ENCODE assay signal across 8 mouse cellular contexts in genomic region chr1:160693094-160693447, GRCm38 (mm10).
A peak's percentile ranks its signal among the peaks of the same experiment; 100 is the strongest.
DNase-seq lines count a peak whose midpoint lies in the region; ATAC-seq and TF ChIP-seq lines count a peak whose summit lies in the region.

No protein-coding gene starts in this region.

- no peak for TF ChIP-seq CTCF in lung, adult 2 months (IDR thresholded peaks at IDR 0.05; ENCODE audit: insufficient read depth, low read length)

- TF ChIP-seq POLR2A in lung, adult 2 months (IDR thresholded peaks at IDR 0.05; ENCODE audit: borderline replicate concordance, extremely low read depth, low read depth, low read length), result no peak

- DNase-seq in limb, embryonic 10.5 days (ENCODE audit: low spot score), result no peak
- DNase-seq in cerebellum, postnatal 4 days (ENCODE audit: low spot score in 2 of 2), result peak; percentile 64 to 91
- peak; percentile 58 for DNase-seq in large intestine, adult 2 months (ENCODE audit: low read depth, low spot score)
- peak; percentile 81 for DNase-seq in lung, adult 2 months
- peak; percentile 89 for DNase-seq in right cerebral cortex, postnatal 4 days
- no peak for DNase-seq in retina, embryonic 14.5 days (ENCODE audit: low spot score)

- H3K4me1 ChIP-seq in limb, embryonic 13.5 days, result peaks cover 5% of the 10 kb centered on the region; the same call in 1 of the 2 replicates
- H3K4me1 ChIP-seq in limb, embryonic 10.5 days, result no peaks in the 10 kb centered on the region
- peaks cover 2 to 3% of the 10 kb centered on the region in 2 experiments; a peak in 1 of 4 replicates for H3K4me1 ChIP-seq in heart, embryonic 14.5 days (ENCODE audit: control insufficient read depth in 2 of 2, insufficient read depth in 2 of 2, low read length in 2 of 2)
- peaks cover 2% of the 10 kb centered on the region; the same call in 1 of the 2 replicates for H3K4me1 ChIP-seq in lung, adult 2 months (ENCODE audit: control insufficient read depth, insufficient read depth, low read length)

- peak; percentile 91 for ATAC-seq in limb, embryonic 13.5 days (ENCODE audit: low FRiP score, low read depth)
- ATAC-seq in heart, embryonic 14.5 days (ENCODE audit: insufficient number of reproducible peaks, insufficient read depth, low FRiP score, low read depth), result peak; percentile 94

- no peak overlapping the region for H3K4me3 ChIP-seq in limb, embryonic 13.5 days
- no peak overlapping the region for H3K4me3 ChIP-seq in limb, embryonic 10.5 days
- no peak overlapping the region for H3K4me3 ChIP-seq in heart, embryonic 14.5 days (ENCODE audit: control insufficient read depth in 1 of 2, insufficient read depth in 1 of 2, low read depth in 1 of 2, low read length in 2 of 2)
- no peak overlapping the region for H3K4me3 ChIP-seq in lung, adult 2 months (replicated peaks; ENCODE audit: extremely low read depth, low read depth, low read length)

- H3K9ac ChIP-seq in limb, embryonic 13.5 days, result no peak overlapping the region
- no peak overlapping the region for H3K9ac ChIP-seq in heart, embryonic 14.5 days (ENCODE audit: low read length)

- H3K27me3 ChIP-seq in limb, embryonic 13.5 days, result 0 out of 2 replicates have a peak, but pooled peaks cover 2% of the 10 kb centered on the region
- H3K27me3 ChIP-seq in limb, embryonic 10.5 days (ENCODE audit: low read depth, poor library complexity, severe bottlenecking), result no peaks in the 10 kb centered on the region
- H3K27me3 ChIP-seq in heart, embryonic 14.5 days (ENCODE audit: control insufficient read depth, insufficient read depth, low read length), result no peaks in the 10 kb centered on the region

- H3K27ac ChIP-seq in limb, embryonic 13.5 days, result no peak overlapping the region
- H3K27ac ChIP-seq in limb, embryonic 10.5 days, result no peak overlapping the region
- H3K27ac ChIP-seq in heart, embryonic 14.5 days (replicated peaks in 1 of 2; ENCODE audit: control insufficient read depth in 1 of 2, insufficient read depth in 1 of 2, low read depth in 2 of 2, low read length in 2 of 2), result peak overlapping the region; percentile 61 to 76; a peak in 3 of 4 replicates

- no peaks in the 10 kb centered on the region for H3K36me3 ChIP-seq in limb, embryonic 13.5 days
- no peaks in the 10 kb centered on the region for H3K36me3 ChIP-seq in limb, embryonic 10.5 days
- peaks cover 4% of the 10 kb centered on the region for H3K36me3 ChIP-seq in heart, embryonic 14.5 days (ENCODE audit: control insufficient read depth, insufficient read depth, low read length)

- no peaks in the 10 kb centered on the region for H3K9me3 ChIP-seq in limb, embryonic 13.5 days
- no peaks in the 10 kb centered on the region for H3K9me3 ChIP-seq in limb, embryonic 10.5 days (replicated peaks)
- no peaks in the 10 kb centered on the region for H3K9me3 ChIP-seq in heart, embryonic 14.5 days (ENCODE audit: control insufficient read depth, low read length)

- no peak overlapping the region for H3K4me2 ChIP-seq in limb, embryonic 13.5 days (replicated peaks)
- H3K4me2 ChIP-seq in heart, embryonic 14.5 days (ENCODE audit: low read length), result no peak overlapping the region

- 38% methylated on average over 1 of the region's 1 CpGs for WGBS in limb, embryonic 13.5 days
- WGBS in limb, embryonic 10.5 days, result 97% methylated on average over 1 of the region's 1 CpGs
- 23% methylated on average over 1 of the region's 1 CpGs for WGBS in heart, embryonic 14.5 days
- WGBS in large intestine, adult 2 months, result 9% methylated on average over 1 of the region's 1 CpGs
- 9% methylated on average over 1 of the region's 1 CpGs for WGBS in lung, adult 2 months

Comparison
In these comparisons a context has a peak if more than half of its experiments do, and no peak if none do; other contexts are left out.
1. H3K27ac ChIP-seq: peak in heart, embryonic 14.5 days (2 of 2); none in limb, embryonic 13.5 days (single experiment) and limb, embryonic 10.5 days (single experiment).
2. DNase-seq: peak in cerebellum, postnatal 4 days (2 of 2), large intestine, adult 2 months (single experiment), lung, adult 2 months (single experiment) and right cerebral cortex, postnatal 4 days (single experiment); none in limb, embryonic 10.5 days (single experiment) and retina, embryonic 14.5 days (single experiment).